Mouse (Mus musculus): ENCODE data around the gene Eps8.

DNA sequence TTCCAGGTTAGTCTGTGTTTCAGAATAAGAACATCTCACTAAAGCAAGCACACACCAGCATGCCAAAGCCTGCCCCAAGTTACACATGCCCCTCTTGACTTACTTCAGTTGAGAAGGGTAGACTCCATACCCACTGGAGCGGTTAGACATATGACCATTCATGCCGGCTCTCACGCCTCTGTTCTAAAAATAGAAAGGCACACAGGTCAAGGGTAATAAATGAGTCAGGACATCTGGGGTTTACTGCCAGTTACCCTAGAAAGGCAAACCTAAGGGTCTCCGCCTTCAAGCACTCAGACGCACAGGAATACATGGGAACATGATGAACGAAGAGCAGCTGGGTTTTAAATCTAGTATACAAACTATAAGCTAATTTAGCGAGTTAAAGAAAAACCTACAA is 115.5 kb downstream of the Eps8 start:
- TF ChIP-seq POLR2A (IDR thresholded peaks at IDR 0.05; ENCODE audit: low read depth, low read length) (no peak), CTCF (conservative IDR thresholded peaks at IDR 0.05; ENCODE audit: insufficient read depth, insufficient read length, low read depth, low read length) (no peak)
